Mouse (Mus musculus) heart, adult 8-10 months (tissue): ENCODE results near the gene Krt32. TPM values are rescaled to one million over a fixed set of nuclear protein-coding genes. Genes with fewer than 3 reads are reported as not detected.

ENCODE experiments used
- DNase-seq: peaks from one replicate; pipeline ENCODE4 v3.0.0; 2022; ENCODE audit warnings: low spot score
- total RNA-seq, 4 experiments: library from RNA; stranded (reverse); gene quantifications; 2 replicates each; pipeline ENCODE4 v1.2.4; 2022

The Krt32 gene
- total RNA-seq, 4 experiments from 2014 or later = not detected

DNA sequence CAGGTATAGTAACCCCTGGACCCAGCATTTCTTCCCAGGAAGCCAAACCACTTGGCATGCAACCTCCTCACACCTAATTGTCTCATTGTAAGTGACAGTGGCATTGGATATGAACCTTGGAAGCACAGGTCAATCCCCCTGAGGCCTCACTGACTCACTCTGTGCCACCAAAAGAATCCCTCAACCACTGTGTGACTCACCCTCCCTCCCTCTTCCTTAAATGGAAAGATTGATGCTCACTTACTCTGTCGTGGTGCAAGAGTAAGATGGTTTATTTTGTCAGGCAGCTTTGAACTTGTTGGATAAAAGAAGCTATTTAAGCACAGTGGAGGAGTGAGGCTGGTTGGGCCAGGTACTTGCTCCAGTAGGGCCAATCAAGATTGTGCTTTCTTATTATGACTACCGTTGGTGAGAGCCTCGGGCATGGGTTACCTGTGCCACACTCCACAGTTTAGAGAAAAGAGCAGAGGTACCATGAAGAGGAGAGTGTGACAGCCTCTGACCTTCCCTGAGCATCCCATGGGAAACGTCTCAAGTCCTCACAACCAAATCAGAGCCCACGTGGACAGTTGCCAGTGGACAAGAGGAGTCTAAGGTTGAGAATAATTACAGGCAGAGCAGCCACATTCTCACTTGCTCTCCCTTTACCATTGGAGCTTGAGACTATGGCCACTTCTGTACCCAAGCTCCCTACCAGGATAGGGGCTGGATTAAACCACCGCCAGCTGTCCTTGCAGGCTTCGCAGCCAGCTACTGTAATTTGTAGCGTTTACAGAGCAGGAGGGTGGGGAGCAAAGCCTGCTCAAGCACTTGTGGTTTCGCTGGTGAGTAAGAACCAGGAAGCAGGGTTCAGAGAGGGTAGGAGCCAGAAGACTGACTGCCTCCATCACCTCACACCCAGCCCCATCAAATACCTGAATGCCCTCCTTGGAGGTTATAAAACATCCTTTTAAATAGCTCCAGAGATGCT is 32.1 kb downstream of the Krt32 start:
- DNase-seq = no peak

DNA sequence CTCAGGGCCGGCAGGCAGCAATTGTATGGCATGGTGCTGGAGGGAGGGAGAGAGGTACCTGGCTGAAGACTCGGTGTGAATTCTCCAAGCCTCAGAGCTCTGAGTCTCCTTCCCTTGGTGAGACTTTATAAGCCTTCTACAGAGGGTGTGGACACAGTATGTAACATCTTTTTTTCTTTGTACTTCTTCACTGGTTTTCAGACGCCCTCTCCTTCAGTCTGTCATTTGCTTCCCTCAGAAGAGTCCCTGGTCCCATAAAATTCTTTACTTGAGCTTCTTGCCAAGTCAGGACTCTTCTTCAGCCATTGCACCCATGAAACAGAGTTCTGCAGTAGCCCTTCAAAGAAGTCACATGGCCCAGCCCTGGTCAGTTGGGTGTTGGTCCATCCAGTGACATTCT is 37.6 kb downstream of the Krt32 start, which contains the start of gene Krt31:
Krt31 (minus strand) TSS at position 101 of the 400 bp plus-strand sequence.
- no peak for DNase-seq

DNA sequence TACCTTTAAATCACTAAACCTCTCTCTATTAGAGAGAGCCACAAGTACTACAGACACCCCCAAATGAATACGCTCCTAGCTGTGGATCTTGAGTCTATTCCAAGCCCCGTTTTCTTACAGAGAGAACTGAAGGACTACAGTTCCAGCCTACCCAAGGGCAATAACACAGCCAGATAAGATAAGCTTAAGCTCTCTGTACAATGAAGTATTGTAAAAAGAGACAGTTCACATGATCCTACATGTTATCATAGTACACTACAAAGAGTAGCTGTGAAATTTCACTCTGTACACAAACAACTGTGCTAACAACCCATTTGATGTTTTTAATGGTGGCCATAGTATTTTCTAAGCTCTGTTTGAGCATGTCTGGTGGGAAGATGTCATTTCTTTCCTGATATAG is 40.8 kb downstream of the Krt32 start:
- DNase-seq = no peak

DNA sequence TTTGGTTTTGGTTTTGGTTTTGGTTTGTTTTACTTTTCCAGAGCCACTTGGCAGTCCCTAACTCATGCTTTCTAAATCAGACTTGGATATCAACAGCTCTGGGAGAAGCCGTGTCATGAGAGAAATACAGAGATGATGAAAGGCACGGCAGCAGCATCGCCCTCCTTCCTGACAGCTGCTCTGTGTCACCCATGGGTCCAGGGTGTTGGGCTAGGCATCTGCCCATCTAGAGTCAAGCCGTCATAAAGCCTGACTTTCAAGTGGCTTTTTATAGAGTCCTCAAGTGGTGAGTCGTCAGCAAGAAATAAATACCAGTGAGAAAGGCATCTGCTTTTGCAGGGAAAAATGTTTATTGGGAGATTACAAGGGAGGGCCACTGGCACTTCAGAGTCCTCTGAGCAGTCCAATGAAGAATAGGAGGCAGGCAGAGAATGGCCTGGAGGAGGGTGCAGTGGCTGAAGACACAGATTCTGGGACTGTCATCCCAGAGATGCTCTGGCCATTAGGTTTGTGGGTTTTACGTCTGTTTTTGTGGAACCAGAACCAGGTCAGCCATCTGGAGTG is 41.6 kb downstream of the Krt32 start:
- DNase-seq = no peak

DNA sequence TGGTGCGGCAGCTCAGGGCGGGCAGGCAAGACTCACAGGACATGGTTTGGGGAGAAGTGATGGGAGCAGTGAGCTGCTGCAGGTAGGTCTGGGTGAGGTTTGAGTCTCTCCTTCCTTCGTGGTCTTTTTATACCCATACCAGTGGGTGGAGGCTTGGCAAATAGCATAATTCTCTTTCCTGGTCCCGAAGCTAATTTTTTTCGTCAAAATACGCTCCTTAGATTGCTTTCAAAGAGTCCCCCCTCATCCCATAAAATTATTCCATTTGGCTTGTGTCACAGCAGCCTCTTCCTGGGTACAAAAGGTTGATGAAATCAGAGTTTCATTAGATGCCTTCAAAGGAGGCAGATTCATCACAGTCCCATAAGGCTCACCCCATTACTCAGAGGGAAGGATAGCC is 46.6 kb downstream of the Krt32 start, which contains the start of gene Krt34:
Krt34 (minus strand) TSS at position 101 of the 400 bp plus-strand sequence.
- no peak for DNase-seq

Other genes starting within 250 kb of the Krt32 start
- gene Krtap4-16, start 236.6 kb downstream of the Krt32 start, total RNA-seq = not detected
- not detected for gene Gm11568, start 230.3 kb downstream of the Krt32 start, total RNA-seq
- not detected for gene Gm11559, start 223.8 kb downstream of the Krt32 start, total RNA-seq
- gene Krtap9-1, start 214.8 kb downstream of the Krt32 start, total RNA-seq = not detected
- not detected for gene Gm11567, start 209.0 kb downstream of the Krt32 start, total RNA-seq
- not detected for gene Krtap31-1, start 180.3 kb downstream of the Krt32 start, total RNA-seq
- gene Gm11565, start 173.5 kb downstream of the Krt32 start, total RNA-seq = not detected
- gene Krtap31-2, start 151.9 kb downstream of the Krt32 start, total RNA-seq = not detected
- not detected for gene Krtap9-5, start 139.8 kb downstream of the Krt32 start, total RNA-seq
- not detected for gene Krtap29-1, start 109.2 kb downstream of the Krt32 start, total RNA-seq
- gene Krtap16-1, start 101.6 kb downstream of the Krt32 start, total RNA-seq = not detected
- not detected for gene Krtap17-1, start 94.2 kb downstream of the Krt32 start, total RNA-seq
- not detected for gene Krt33a, start 72.0 kb downstream of the Krt32 start, total RNA-seq
- gene Krt33b, start 58.4 kb downstream of the Krt32 start, total RNA-seq = not detected
- not detected for gene Krt34, start 46.7 kb downstream of the Krt32 start, total RNA-seq
- not detected for gene Krt31, start 37.7 kb downstream of the Krt32 start, total RNA-seq
- gene Krt35, start 8.0 kb upstream of the Krt32 start, total RNA-seq = not detected
- gene Krt36, start 17.4 kb upstream of the Krt32 start, total RNA-seq = not detected
- gene Krt13, start 33.3 kb upstream of the Krt32 start, total RNA-seq = not detected
- under 1 TPM in 1 of 4 experiments, not detected in 3; 0.92 TPM for gene Krt15, start 47.7 kb upstream of the Krt32 start, total RNA-seq
- 1 to 10 TPM; 4.6 to 9.6 (median 6.7) TPM for gene Krt19, start 60.4 kb upstream of the Krt32 start, total RNA-seq
- not detected for gene Krt9, start 105.0 kb upstream of the Krt32 start, total RNA-seq
- under 1 TPM in 2 of 4 experiments, not detected in 2; 0.25 to 0.63 TPM for gene Krt14, start 119.3 kb upstream of the Krt32 start, total RNA-seq
- gene Krt16, start 160.7 kb upstream of the Krt32 start, total RNA-seq = not detected
- not detected for gene Krt17, start 172.8 kb upstream of the Krt32 start, total RNA-seq
- not detected for gene Krt42, start 181.6 kb upstream of the Krt32 start, total RNA-seq
- 1,000 to 10,000 TPM; 1,527 to 1,967 (median 1,680) TPM for gene Eif1, start 231.7 kb upstream of the Krt32 start, total RNA-seq
- not detected for gene Gast, start 246.2 kb upstream of the Krt32 start, total RNA-seq